Mouse (Mus musculus) liver, embryonic 14.5 days (tissue): ENCODE data around the gene Atf7ip.

ENCODE experiments used
- CTCF ChIP-seq: IDR thresholded peaks from 2 replicates; pipeline ENCODE4 v1.5.1; 2016; ENCODE audit warnings: antibody characterized with exemption, low read depth, control low read depth
- EP300 ChIP-seq: IDR thresholded peaks from 2 replicates; pipeline ENCODE4 v1.6.1; 2016; ENCODE audit warnings: antibody characterized with exemption, low read depth

- TF ChIP-seq CTCF (no peak), EP300 (no peak)
These were observed 43.6 kb downstream of the Atf7ip start for GRCm38 (mm10) chr6:136549606-136550005.
